Mouse (Mus musculus): ENCODE measurements at regions not wholly inside any gene's neighbourhood (a gene's known extent, or its start where the extent isn't known, plus 50 kb on each side); places are given as distances from the start of the nearest gene placed in this dataset.

- H3K9ac ChIP-seq (replicated peaks; ENCODE audit: low read length), result no peak overlapping the region
- WGBS, result 78% methylated on average over 4 of the region's 4 CpGs
- ATAC-seq (ENCODE audit: low FRiP score, low TSS enrichment), result no peak
These were observed 149.9 kb downstream of the Med10 start for GRCm38 (mm10) chr13:69952061-69952460.

DNA sequence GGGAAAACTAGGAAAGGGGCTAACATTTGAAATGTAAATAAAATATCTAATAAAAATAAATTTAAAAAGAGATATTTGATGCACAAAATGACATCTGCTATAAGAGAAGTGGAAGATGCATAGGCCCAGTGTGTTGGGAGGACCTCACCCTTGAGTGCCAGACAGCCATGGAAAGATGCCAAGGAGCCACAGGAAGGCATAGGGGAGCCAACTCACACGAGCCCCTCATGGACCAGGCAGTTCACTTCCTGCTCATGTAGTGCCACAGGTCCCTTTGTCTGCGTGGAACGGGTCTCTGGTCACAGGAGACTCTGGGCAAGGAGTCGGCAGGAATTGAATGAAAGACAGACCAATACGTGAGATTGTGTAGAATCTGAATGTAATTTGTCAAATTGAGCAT is 152.0 kb downstream of the Med10 start:
- Histone ChIP-seq H3K4me1 (ENCODE audit: insufficient read depth, low read length) (no peaks in the 10 kb centered on the region), H3K9me3 (ENCODE audit: low read length) (peaks cover 4% of the 10 kb centered on the region; the same call in 1 of the 2 replicates), H3K27ac (ENCODE audit: low read length) (no peak overlapping the region), H3K4me3 (ENCODE audit: low read length) (no peak overlapping the region), H3K9ac (replicated peaks; ENCODE audit: low read length) (no peak overlapping the region), H3K36me3 (ENCODE audit: insufficient read depth, low read length) (no peaks in the 10 kb centered on the region), H3K4me2 (replicated peaks; ENCODE audit: low read depth, low read length) (no peak overlapping the region), H3K27me3 (ENCODE audit: insufficient read depth, low read length) (no peaks in the 10 kb centered on the region)
- WGBS, result 81% methylated on average over 5 of the region's 5 CpGs
- ATAC-seq (ENCODE audit: low FRiP score, low TSS enrichment), result no peak

More at GRCm38 (mm10) chr13:69952061-69952460, 149.9 kb downstream of the Med10 start:
- Histone ChIP-seq H3K9me3 (ENCODE audit: low read length) (peaks cover 4% of the 10 kb centered on the region; the same call in 1 of the 2 replicates), H3K4me1 (ENCODE audit: insufficient read depth, low read length) (no peaks in the 10 kb centered on the region), H3K27me3 (ENCODE audit: insufficient read depth, low read length) (no peaks in the 10 kb centered on the region), H3K4me2 (replicated peaks; ENCODE audit: low read depth, low read length) (no peak overlapping the region), H3K36me3 (ENCODE audit: insufficient read depth, low read length) (no peaks in the 10 kb centered on the region), H3K27ac (ENCODE audit: low read length) (no peak overlapping the region), H3K4me3 (ENCODE audit: low read length) (no peak overlapping the region)

DNA sequence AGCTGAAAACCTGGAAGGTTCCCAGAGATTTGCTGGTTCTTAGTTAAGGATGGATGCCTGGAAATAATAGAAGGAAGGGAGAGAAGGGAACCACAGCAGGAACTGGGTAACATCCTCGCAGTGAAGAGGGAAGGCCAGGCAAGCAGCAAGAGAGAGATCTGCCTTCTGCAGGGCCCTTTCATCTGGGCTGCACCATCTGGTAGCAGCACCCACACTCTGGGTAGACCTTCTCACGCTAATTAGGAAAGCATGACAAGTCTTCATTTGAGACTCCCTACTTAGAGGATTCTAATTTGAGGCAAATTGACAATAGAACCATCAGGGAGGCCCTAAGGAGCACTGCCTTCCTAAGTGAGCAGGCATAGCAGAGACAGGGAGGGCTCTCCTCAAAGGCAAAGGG is 153.3 kb downstream of the Med10 start:
- H3K27ac ChIP-seq (ENCODE audit: low read length), result no peak overlapping the region
- no peaks in the 10 kb centered on the region for H3K36me3 ChIP-seq (ENCODE audit: insufficient read depth, low read length)
- H3K27me3 ChIP-seq (ENCODE audit: insufficient read depth, low read length), result no peaks in the 10 kb centered on the region
- no peak overlapping the region for H3K9ac ChIP-seq (replicated peaks; ENCODE audit: low read length)
- H3K4me3 ChIP-seq (ENCODE audit: low read length), result no peak overlapping the region
- H3K4me1 ChIP-seq (ENCODE audit: insufficient read depth, low read length), result no peaks in the 10 kb centered on the region
- ATAC-seq (ENCODE audit: low FRiP score, low TSS enrichment), result no peak
- H3K9me3 ChIP-seq (ENCODE audit: low read length), result no peaks in the 10 kb centered on the region
- no peak overlapping the region for H3K4me2 ChIP-seq (replicated peaks; ENCODE audit: low read depth, low read length)
- 57% methylated on average over 2 of the region's 2 CpGs for WGBS

GRCm38 (mm10) chr13:69963944-69964343 is 161.7 kb downstream of the Med10 start:
- ATAC-seq (ENCODE audit: low FRiP score, low TSS enrichment), result no peak
- Histone ChIP-seq H3K4me1 (ENCODE audit: insufficient read depth, low read length) (no peaks in the 10 kb centered on the region), H3K9ac (replicated peaks; ENCODE audit: low read length) (no peak overlapping the region), H3K27ac (ENCODE audit: low read length) (no peak overlapping the region), H3K4me2 (replicated peaks; ENCODE audit: low read depth, low read length) (no peak overlapping the region), H3K9me3 (ENCODE audit: low read length) (no peaks in the 10 kb centered on the region), H3K36me3 (ENCODE audit: insufficient read depth, low read length) (no peaks in the 10 kb centered on the region), H3K4me3 (ENCODE audit: low read length) (no peak overlapping the region), H3K27me3 (ENCODE audit: insufficient read depth, low read length) (no peaks in the 10 kb centered on the region)
- WGBS, result 76% methylated on average over 8 of the region's 8 CpGs

DNA sequence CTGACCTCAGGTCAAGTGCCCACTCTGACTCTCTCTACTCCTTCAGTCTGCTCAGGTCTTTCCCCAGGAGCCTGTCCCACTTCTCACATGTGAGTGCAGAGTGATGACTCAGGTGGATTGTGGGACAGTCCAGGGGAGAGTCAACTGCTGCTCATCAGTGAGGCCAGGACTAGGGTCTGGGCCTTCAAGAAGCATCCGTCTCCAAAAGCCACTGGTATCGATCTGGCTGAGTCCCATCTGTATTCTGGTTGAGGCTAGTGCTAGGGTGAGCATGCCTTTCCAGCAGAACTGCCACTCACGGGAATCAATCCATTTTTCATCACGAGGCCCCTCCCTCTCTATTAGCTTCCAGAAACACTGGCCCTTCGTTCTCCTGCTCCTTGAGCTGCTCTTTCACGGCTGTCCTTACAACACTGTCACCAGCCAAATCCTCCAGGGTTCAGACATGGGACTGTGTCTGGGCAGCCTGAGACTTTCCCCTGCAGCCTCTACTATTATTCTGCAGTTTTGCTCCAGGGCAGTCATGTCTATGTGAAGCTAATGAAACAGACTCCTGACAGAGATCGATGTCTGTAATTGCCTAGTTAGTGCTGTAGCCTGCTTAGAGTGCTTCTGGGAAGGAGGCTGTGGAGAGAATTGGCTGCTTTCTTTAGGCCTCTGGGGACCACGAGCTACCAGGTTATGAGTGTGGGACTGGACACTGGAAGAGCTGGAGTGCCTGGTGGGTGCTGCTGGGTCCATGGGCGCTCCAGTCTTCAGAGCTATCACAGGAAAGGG is 169.3 kb downstream of the Med10 start:
- no peak overlapping the region for H3K9ac ChIP-seq (replicated peaks; ENCODE audit: low read length)
- no peak for ATAC-seq (ENCODE audit: low FRiP score, low TSS enrichment)
- H3K4me2 ChIP-seq (replicated peaks; ENCODE audit: low read depth, low read length), result no peak overlapping the region
- H3K27me3 ChIP-seq (ENCODE audit: insufficient read depth, low read length), result no peaks in the 10 kb centered on the region
- 82% methylated on average over 9 of the region's 9 CpGs for WGBS
- no peak overlapping the region for H3K27ac ChIP-seq (ENCODE audit: low read length)
- H3K9me3 ChIP-seq (ENCODE audit: low read length), result no peaks in the 10 kb centered on the region
- H3K4me1 ChIP-seq (ENCODE audit: insufficient read depth, low read length), result no peaks in the 10 kb centered on the region
- no peaks in the 10 kb centered on the region for H3K36me3 ChIP-seq (ENCODE audit: insufficient read depth, low read length)
- H3K4me3 ChIP-seq (ENCODE audit: low read length), result no peak overlapping the region

GRCm38 (mm10) chr13:69974835-69975234 is 172.6 kb downstream of the Med10 start:
- H3K27me3 ChIP-seq (ENCODE audit: insufficient read depth, low read length), result no peaks in the 10 kb centered on the region
- H3K36me3 ChIP-seq (ENCODE audit: insufficient read depth, low read length), result no peaks in the 10 kb centered on the region
- no peak for ATAC-seq (ENCODE audit: low FRiP score, low TSS enrichment)
- no peaks in the 10 kb centered on the region for H3K4me1 ChIP-seq (ENCODE audit: insufficient read depth, low read length)
- no peak overlapping the region for H3K4me2 ChIP-seq (replicated peaks; ENCODE audit: low read depth, low read length)
- no peaks in the 10 kb centered on the region for H3K9me3 ChIP-seq (ENCODE audit: low read length)
- H3K4me3 ChIP-seq (ENCODE audit: low read length), result no peak overlapping the region
- 82% methylated on average over 5 of the region's 5 CpGs for WGBS
- H3K9ac ChIP-seq (replicated peaks; ENCODE audit: low read length), result no peak overlapping the region
- H3K27ac ChIP-seq (ENCODE audit: low read length), result no peak overlapping the region

DNA sequence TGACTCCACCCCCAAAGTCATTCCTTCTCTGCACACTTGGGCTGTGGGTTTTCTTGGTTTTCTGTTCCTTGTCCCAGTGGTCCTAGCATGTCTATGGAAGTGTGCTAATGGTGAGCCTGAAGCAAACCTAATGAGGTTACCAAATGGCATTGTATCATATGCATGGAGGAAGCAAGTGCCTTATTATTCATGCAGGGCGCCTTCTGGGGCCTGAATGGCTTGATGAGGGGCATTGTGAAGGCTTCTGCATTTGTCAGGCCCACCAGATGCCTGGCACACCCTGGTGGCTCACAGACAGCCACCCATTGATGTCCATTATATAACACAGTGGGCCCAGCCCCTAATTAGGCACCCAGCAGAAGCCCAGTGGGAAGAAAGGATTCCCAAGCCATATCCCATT is 182.0 kb downstream of the Med10 start:
- H3K36me3 ChIP-seq (ENCODE audit: insufficient read depth, low read length), result no peaks in the 10 kb centered on the region
- no peak overlapping the region for H3K4me2 ChIP-seq (replicated peaks; ENCODE audit: low read depth, low read length)
- no peaks in the 10 kb centered on the region for H3K27me3 ChIP-seq (ENCODE audit: insufficient read depth, low read length)
- H3K9ac ChIP-seq (replicated peaks; ENCODE audit: low read length), result no peak overlapping the region
- WGBS, result 75% methylated on average over 1 of the region's 1 CpGs
- ATAC-seq (ENCODE audit: low FRiP score, low TSS enrichment), result no peak
- no peaks in the 10 kb centered on the region for H3K9me3 ChIP-seq (ENCODE audit: low read length)
- peaks cover 7% of the 10 kb centered on the region for H3K4me1 ChIP-seq (ENCODE audit: insufficient read depth, low read length)
- H3K4me3 ChIP-seq (ENCODE audit: low read length), result no peak overlapping the region
- no peak overlapping the region for H3K27ac ChIP-seq (ENCODE audit: low read length)

GRCm38 (mm10) chr13:69987181-69987580 is 185.0 kb downstream of the Med10 start:
- ATAC-seq (ENCODE audit: low FRiP score, low TSS enrichment), result no peak
- peaks cover 7% of the 10 kb centered on the region for H3K4me1 ChIP-seq (ENCODE audit: insufficient read depth, low read length)
- no peaks in the 10 kb centered on the region for H3K27me3 ChIP-seq (ENCODE audit: insufficient read depth, low read length)

DNA sequence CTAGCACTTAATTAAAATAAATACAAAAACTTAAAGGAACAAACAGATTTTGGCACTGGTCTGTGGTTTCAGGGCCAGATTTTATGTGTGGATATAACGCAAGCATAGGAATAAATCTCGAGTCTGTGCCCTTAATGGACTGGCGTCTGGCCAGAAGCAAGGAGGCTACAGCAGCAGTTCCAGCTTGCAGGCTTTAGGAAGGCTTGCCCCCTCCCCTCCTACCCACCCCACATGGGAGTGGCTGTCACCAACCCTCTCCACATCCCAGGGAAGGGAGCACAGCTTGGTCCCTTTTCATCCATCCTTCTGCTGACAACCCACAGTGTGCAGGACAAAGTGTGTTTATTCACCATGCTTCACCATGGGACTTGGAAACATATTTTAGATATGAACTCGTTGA is 186.1 kb downstream of the Med10 start:
- WGBS, result 35% methylated on average over 4 of the region's 4 CpGs

More at GRCm38 (mm10) chr13:69987181-69987580, 185.0 kb downstream of the Med10 start:
- H3K9me3 ChIP-seq (ENCODE audit: low read length), result no peaks in the 10 kb centered on the region
- no peaks in the 10 kb centered on the region for H3K36me3 ChIP-seq (ENCODE audit: insufficient read depth, low read length)
- no peak overlapping the region for H3K4me3 ChIP-seq (ENCODE audit: low read length)
- no peak overlapping the region for H3K4me2 ChIP-seq (replicated peaks; ENCODE audit: low read depth, low read length)
- H3K9ac ChIP-seq (replicated peaks; ENCODE audit: low read length), result no peak overlapping the region
- 8% methylated on average over 10 of the region's 10 CpGs for WGBS
- no peak overlapping the region for H3K27ac ChIP-seq (ENCODE audit: low read length)

DNA sequence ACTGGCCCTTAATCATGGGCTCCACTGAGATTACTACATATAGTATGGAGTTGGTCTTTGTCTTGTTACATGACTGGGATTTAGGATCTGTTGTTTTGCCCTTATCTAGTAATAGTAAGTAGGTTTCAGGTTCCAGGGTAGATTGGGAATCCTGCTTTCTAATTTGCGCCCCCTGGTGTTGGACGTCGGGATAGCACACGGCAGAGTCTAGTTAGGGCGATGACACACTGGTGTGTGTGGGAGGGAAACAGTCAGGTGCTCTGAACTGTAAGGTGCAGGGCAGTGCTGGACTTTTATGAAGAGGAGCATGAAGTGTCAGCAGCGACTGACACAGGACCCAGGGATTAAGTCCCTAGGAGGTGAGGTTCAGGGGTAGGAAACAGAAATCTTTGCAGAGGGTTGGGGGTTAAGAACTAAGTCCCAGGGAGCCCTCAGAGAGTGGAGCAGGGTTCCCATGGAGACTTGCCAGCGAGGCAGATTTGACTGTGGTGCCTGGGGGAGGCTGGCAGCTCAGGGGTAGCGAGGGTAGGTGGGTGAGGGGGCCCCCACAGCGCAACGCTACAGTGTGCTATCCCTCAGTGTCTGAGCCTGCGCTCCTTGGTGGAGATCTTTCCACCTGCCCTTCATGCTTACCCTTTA is 189.2 kb downstream of the Med10 start:
- Histone ChIP-seq H3K4me2 (replicated peaks; ENCODE audit: low read depth, low read length) (no peak overlapping the region), H3K4me3 (ENCODE audit: low read length) (no peak overlapping the region), H3K27ac (ENCODE audit: low read length) (no peak overlapping the region), H3K36me3 (ENCODE audit: insufficient read depth, low read length) (no peaks in the 10 kb centered on the region), H3K9me3 (ENCODE audit: low read length) (no peaks in the 10 kb centered on the region), H3K9ac (replicated peaks; ENCODE audit: low read length) (no peak overlapping the region), H3K27me3 (ENCODE audit: insufficient read depth, low read length) (no peaks in the 10 kb centered on the region), H3K4me1 (ENCODE audit: insufficient read depth, low read length) (peaks cover 7% of the 10 kb centered on the region)
- ATAC-seq (ENCODE audit: low FRiP score, low TSS enrichment), result no peak
- 37% methylated on average over 11 of the region's 11 CpGs for WGBS

More for the DNA sequence above, 186.1 kb downstream of the Med10 start:
- Histone ChIP-seq H3K36me3 (ENCODE audit: insufficient read depth, low read length) (no peaks in the 10 kb centered on the region), H3K4me1 (ENCODE audit: insufficient read depth, low read length) (peaks cover 7% of the 10 kb centered on the region), H3K9ac (replicated peaks; ENCODE audit: low read length) (no peak overlapping the region), H3K27me3 (ENCODE audit: insufficient read depth, low read length) (no peaks in the 10 kb centered on the region), H3K4me3 (ENCODE audit: low read length) (no peak overlapping the region), H3K27ac (ENCODE audit: low read length) (no peak overlapping the region), H3K9me3 (ENCODE audit: low read length) (no peaks in the 10 kb centered on the region), H3K4me2 (replicated peaks; ENCODE audit: low read depth, low read length) (no peak overlapping the region)
- no peak; the same call in 1 of the 2 replicates for ATAC-seq (ENCODE audit: low FRiP score, low TSS enrichment)
